Mouse (Mus musculus) bone marrow, adult 2 months (tissue): ENCODE data around the gene Cdc42se2.

ENCODE experiments used
- CTCF ChIP-seq: fragments of 200-500 bp; IDR thresholded peaks from 2 replicates; pipeline ENCODE4 v1.5.1; 2011; ENCODE audit warnings: low read length, control low read depth; ENCODE audit not compliant: control insufficient read depth, insufficient read depth
- POLR2A ChIP-seq: fragments of 200-500 bp; IDR thresholded peaks from 2 replicates; pipeline ENCODE4 v1.6.1; 2011; ENCODE audit warnings: low read depth, mild to moderate bottlenecking, control low read depth, low read length, borderline replicate concordance; ENCODE audit not compliant: control insufficient read depth

GRCm38 (mm10) chr11:54701848-54702247, 85.6 kb downstream of the Cdc42se2 start:
- TF ChIP-seq CTCF, result no peak
- no peak for TF ChIP-seq POLR2A
